Mouse (Mus musculus) liver, embryonic 14.5 days (tissue): Measurements from ENCODE around the gene Gpr171.

ENCODE experiments used
- CTCF ChIP-seq: IDR thresholded peaks from 2 replicates; pipeline ENCODE4 v1.5.1; 2016; ENCODE audit warnings: antibody characterized with exemption, low read depth, control low read depth
- EP300 ChIP-seq: IDR thresholded peaks from 2 replicates; pipeline ENCODE4 v1.6.1; 2016; ENCODE audit warnings: antibody characterized with exemption, low read depth

- TF ChIP-seq CTCF = no peak
- TF ChIP-seq EP300 = no peak
Measured at GRCm38 (mm10) chr3:59138946-59139468, 37.4 kb upstream of the Gpr171 start.
